Mouse (Mus musculus) lung, adult 2 months (tissue): ENCODE measurements around the gene D5Ertd579e.

Source experiments
- CTCF ChIP-seq: fragments of 200-500 bp; IDR thresholded peaks from 2 replicates; pipeline ENCODE4 v1.5.1; 2011; ENCODE audit warnings: mild to moderate bottlenecking, low read length, control low read depth; ENCODE audit not compliant: insufficient read depth
- POLR2A ChIP-seq: fragments of 200-500 bp; IDR thresholded peaks from 2 replicates; pipeline ENCODE4 v1.6.1; 2011; ENCODE audit warnings: low read depth, mild to moderate bottlenecking, control low read depth, low read length, borderline replicate concordance; ENCODE audit errors: extremely low read depth

GRCm38 (mm10) chr5:36683586-36683985 is 12.2 kb downstream of the D5Ertd579e start:
- no peak for TF ChIP-seq CTCF
- TF ChIP-seq POLR2A, result no peak
